Mouse (Mus musculus) forebrain, embryonic 14.5 days (tissue): ENCODE results near the gene Rnf32. TPM values are rescaled to one million over a fixed set of nuclear protein-coding genes. Genes with fewer than 3 reads are reported as not detected.

Experiments
- ATAC-seq: fragments of 200-750 bp; cut with Nextera tagmentation; 2 replicates; pipeline ENCODE4 v1.8.0; 2017; ENCODE audit warnings: mild to moderate bottlenecking, moderate library complexity
- DNase-seq: peaks from one replicate; pipeline ENCODE4 v3.0.0-alpha.2; 2015; ENCODE audit warnings: low spot score
- H3K27ac ChIP-seq: fragments of 300-500 bp; sonication (generic); 2 replicates; pipeline ENCODE4 v1.5.1; 2014; ENCODE audit warnings: low read depth, mild to moderate bottlenecking, control low read depth, low read length, moderate library complexity
- H3K27me3 ChIP-seq: fragments of 300-500 bp; sonication (generic); replicated peaks from 2 replicates; pipeline ENCODE4 v1.6.1; 2014; ENCODE audit warnings: low read length, control low read depth, mixed read lengths; ENCODE audit not compliant: control insufficient read depth, insufficient read depth
- H3K36me3 ChIP-seq: fragments of 300-500 bp; sonication (generic); 2 replicates; pipeline ENCODE4 v1.6.1; 2014; ENCODE audit warnings: low read length, control low read depth; ENCODE audit not compliant: control insufficient read depth, insufficient read depth
- H3K4me1 ChIP-seq: fragments of 300-500 bp; sonication (generic); 2 replicates; pipeline ENCODE4 v1.6.1; 2014; ENCODE audit warnings: antibody characterized with exemption, low read length, control low read depth; ENCODE audit not compliant: control insufficient read depth, insufficient read depth
- H3K4me2 ChIP-seq: fragments of 300-500 bp; sonication (generic); 2 replicates; pipeline ENCODE4 v1.6.1; 2014; ENCODE audit warnings: mild to moderate bottlenecking, control low read depth, low read length
- H3K4me3 ChIP-seq: fragments of 300-500 bp; sonication (generic); 2 replicates; pipeline ENCODE4 v1.5.1; 2014; ENCODE audit warnings: low read depth, low read length, control low read depth
- H3K9ac ChIP-seq: fragments of 300-500 bp; sonication (generic); 2 replicates; pipeline ENCODE4 v1.6.1; 2014; ENCODE audit warnings: mild to moderate bottlenecking, low read length, control low read depth, moderate library complexity
- H3K9me3 ChIP-seq: fragments of 300-500 bp; sonication (generic); replicated peaks from 2 replicates; pipeline ENCODE4 v1.6.1; 2016; ENCODE audit warnings: low read length, control low read depth, mixed read lengths; ENCODE audit not compliant: control insufficient read depth
- WGBS: fragments of 180-500 bp; shearing (Covaris S2); extraction: QIAGEN DNeasy Blood & Tissue Kit; methylation state at CpG from one replicate; pipeline ENCODE4 v1.1.7; 2014; 5-methylcytosine and 5-hydroxymethylcytosine counted together
- polyA plus RNA-seq: library from polyadenylated mRNA; unstranded; fragments of >200 nt; fragmentation: Nextera tagmentation; extraction: Ambion mirVana; gene quantifications from 2 replicates; pipeline ENCODE4 v1.2.1, GENCODE M21; 2014

Gene Rnf32
- polyA plus RNA-seq, 1 experiment from 2014 or later: 17.4 TPM

DNA sequence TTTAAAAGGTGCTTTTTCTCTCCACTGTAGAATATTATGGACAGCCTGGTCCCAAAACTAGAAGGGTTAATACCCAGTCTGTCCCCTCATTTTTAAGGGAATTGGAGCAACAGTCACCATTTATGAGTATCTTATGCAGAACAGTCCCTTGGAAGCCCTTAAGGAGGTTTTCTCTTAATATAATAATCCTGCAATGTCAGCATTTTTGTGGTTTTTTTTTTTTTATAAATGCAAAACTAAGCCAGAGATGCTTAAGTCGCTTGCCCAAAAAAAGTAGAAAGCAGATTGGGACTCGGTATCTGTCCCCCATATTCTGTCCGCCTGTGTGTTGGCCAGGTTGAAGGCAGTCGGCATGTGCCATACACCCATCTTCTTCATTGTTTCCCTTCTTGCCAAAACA lies 1.4 kb downstream of the Rnf32 start:
- H3K4me2 ChIP-seq: peak overlapping the region; percentile 71; the same call in 1 of the 2 replicates
- no peaks in the 10 kb centered on the region for H3K9me3 ChIP-seq
- no peaks in the 10 kb centered on the region for H3K36me3 ChIP-seq
- peaks cover 4% of the 10 kb centered on the region; the same call in 1 of the 2 replicates for H3K4me1 ChIP-seq
- no peak overlapping the region for H3K4me3 ChIP-seq
- no peak for DNase-seq
- H3K9ac ChIP-seq: no peak overlapping the region
- no peaks in the 10 kb centered on the region for H3K27me3 ChIP-seq
- 91% methylated on average over 4 of the region's 4 CpGs for WGBS
- H3K27ac ChIP-seq: no peak overlapping the region
- no peak for ATAC-seq

DNA sequence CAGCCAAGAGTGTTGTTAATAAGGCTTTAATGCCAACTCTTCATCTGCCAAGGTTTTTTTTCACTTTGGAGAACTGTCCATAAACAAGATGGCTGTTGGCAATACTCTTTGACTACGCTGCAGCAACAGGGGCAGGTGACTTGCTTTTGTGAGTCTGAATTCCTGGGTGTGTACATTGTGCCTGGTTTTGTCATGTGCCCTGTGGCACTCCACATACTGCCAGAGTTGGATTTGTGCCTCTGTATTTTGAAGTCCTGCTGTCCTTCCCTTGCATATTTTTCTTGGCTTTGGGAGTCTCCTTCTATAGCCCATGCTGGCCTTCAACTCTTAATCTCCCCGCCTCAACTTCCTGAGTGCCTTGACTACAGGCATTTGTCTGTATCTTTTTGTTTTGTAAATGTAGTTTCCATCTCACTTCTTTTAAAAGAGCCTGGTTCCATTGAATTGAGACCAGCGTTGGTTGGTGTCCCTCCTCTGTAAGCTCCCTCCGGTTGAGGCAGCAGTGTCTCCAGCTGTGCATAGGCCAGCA lies 3.2 kb downstream of the Rnf32 start:
- Histone ChIP-seq H3K4me1 (peaks cover 4% of the 10 kb centered on the region; the same call in 1 of the 2 replicates), H3K36me3 (0 out of 2 replicates have a peak, but pooled peaks cover 3% of the 10 kb centered on the region), H3K9me3 (no peaks in the 10 kb centered on the region), H3K27ac (no peak overlapping the region), H3K4me2 (no peak overlapping the region), H3K27me3 (no peaks in the 10 kb centered on the region), H3K4me3 (no peak overlapping the region), H3K9ac (no peak overlapping the region)
- 49% methylated on average over 4 of the region's 4 CpGs for WGBS
- ATAC-seq (no peak), DNase-seq (no peak)

DNA sequence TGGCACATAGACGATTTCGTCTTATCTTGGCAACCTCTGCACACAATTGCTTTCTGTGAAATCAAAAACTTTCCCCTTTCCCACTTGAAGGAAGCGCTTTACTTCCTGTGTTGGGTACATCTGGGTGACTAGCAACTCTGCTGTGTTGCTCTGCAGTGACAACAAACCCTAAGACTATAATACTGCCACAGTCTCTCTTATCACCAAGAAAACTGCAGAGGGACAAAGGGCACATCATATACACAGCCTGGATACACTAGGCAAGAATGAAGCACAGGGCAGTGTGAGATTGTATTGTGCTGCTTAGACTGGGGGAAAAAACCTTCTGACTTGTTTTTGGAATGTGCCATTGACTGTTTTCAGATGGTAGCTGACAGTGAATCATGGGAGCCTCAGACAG lies 4.1 kb downstream of the Rnf32 start:
- WGBS: 91% methylated on average over 3 of the region's 3 CpGs
- Histone ChIP-seq H3K27ac (no peak overlapping the region), H3K9ac (no peak overlapping the region), H3K36me3 (0 out of 2 replicates have a peak, but pooled peaks cover 3% of the 10 kb centered on the region), H3K27me3 (no peaks in the 10 kb centered on the region), H3K4me3 (no peak overlapping the region), H3K9me3 (no peaks in the 10 kb centered on the region), H3K4me2 (no peak overlapping the region), H3K4me1 (peaks cover 4% of the 10 kb centered on the region; the same call in 1 of the 2 replicates)
- ATAC-seq (no peak), DNase-seq (no peak)

DNA sequence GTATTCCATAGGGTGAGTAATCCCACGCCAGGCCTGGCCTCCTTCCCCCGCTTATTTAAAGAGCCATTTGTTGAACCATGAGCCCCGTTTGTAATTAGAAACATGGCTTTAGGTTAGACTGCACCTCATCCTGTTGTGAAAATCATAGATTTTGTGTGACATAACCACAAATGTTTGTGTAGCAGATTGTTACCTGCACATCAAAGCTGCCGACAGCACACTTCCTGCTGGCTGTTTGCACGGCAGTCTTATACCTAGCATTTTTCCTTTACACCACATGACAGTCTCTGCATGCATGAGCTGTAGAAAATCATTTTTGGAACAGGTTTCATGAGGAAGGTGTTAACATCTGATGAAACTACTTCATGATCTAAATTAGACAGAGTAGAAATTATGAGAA lies 9.9 kb downstream of the Rnf32 start:
- Histone ChIP-seq H3K27ac (no peak overlapping the region), H3K36me3 (0 out of 2 replicates have a peak, but pooled peaks cover 3% of the 10 kb centered on the region), H3K9me3 (no peaks in the 10 kb centered on the region), H3K4me1 (no peaks in the 10 kb centered on the region), H3K9ac (no peak overlapping the region), H3K4me3 (no peak overlapping the region), H3K27me3 (no peaks in the 10 kb centered on the region), H3K4me2 (no peak overlapping the region)
- 87% methylated on average over 5 of the region's 5 CpGs for WGBS
- ATAC-seq (no peak), DNase-seq (no peak)

DNA sequence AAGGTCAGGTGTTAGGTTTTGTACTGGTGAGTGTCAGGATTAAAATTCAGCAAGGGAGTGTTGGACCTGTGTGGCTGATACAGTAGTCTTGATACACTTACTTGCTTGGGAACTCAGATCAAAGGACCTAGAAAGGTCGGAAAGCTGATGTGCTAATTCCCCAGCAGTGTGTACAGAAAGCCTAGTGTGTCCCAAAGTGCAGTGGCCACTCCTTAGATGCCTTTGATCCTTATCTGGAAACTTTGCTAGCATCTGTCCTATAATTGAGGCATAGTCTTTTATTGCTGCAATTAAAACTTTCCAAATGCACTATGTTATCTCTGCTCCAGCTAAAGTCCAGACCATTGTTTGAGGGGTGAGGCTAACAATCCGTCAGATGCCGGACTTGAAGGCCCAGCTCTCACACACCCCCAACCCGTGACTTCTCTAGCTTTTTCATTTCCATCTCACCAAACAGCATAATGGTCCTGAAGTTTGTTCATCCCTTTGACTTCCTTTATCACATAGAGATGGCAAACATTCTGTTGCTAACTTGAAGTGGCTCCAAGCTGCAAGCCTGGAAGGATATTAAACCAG lies 16.3 kb downstream of the Rnf32 start:
- ATAC-seq (no peak), DNase-seq (no peak)
- Histone ChIP-seq H3K9ac (no peak overlapping the region), H3K27me3 (no peaks in the 10 kb centered on the region), H3K4me2 (no peak overlapping the region), H3K9me3 (no peaks in the 10 kb centered on the region), H3K36me3 (no peaks in the 10 kb centered on the region), H3K4me3 (no peak overlapping the region), H3K27ac (no peak overlapping the region), H3K4me1 (no peaks in the 10 kb centered on the region)
- 70% methylated on average over 4 of the region's 4 CpGs for WGBS

DNA sequence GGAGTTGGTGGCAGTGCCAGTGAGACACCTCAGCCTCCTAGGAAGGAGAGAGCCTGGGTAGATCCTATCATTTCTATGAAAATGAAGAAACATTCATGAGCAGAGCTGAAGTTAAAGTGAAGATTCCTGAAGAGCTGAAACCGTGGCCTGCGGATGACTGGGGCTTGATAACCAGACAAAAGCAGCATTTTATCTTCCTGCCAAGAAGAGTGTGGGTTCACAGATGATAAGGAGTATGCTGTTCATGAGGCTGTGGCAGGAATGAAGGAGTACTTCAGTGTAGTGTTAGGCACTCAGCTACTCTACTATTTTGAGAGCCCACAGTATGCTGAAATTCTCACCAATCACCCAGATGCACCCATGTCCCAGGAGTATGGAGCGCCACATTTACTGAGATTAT lies 22.2 kb downstream of the Rnf32 start:
- no peak overlapping the region for H3K27ac ChIP-seq
- no peaks in the 10 kb centered on the region for H3K4me1 ChIP-seq
- no peak overlapping the region for H3K4me2 ChIP-seq
- H3K9me3 ChIP-seq: no peaks in the 10 kb centered on the region
- ATAC-seq (no peak), DNase-seq (no peak)
- no peak overlapping the region for H3K4me3 ChIP-seq
- no peaks in the 10 kb centered on the region for H3K36me3 ChIP-seq
- 88% methylated on average over 3 of the region's 3 CpGs for WGBS
- H3K9ac ChIP-seq: no peak overlapping the region
- H3K27me3 ChIP-seq: no peaks in the 10 kb centered on the region

DNA sequence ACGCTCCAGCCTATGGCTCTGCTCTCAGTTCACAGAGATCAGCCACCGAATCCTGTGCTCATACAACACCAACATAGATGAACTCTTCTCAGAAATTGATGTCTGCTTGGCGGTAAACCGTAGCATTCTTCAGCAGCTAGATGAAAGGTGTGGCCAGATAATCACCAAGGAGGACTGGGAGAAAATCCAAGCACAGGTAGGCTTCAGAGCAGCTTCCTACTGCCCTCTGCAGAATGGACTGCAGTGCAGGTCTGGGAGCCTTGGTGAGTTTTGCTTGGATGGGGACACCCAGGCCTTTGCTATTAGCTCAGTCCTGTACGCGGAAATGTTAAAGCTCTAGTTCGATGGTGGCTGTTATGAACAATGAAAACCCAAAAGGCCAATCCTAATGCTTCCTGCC lies 28.3 kb downstream of the Rnf32 start:
- Histone ChIP-seq H3K9ac (no peak overlapping the region), H3K27ac (no peak overlapping the region), H3K27me3 (no peaks in the 10 kb centered on the region), H3K4me2 (no peak overlapping the region), H3K9me3 (no peaks in the 10 kb centered on the region), H3K36me3 (0 out of 2 replicates have a peak, but pooled peaks cover 4% of the 10 kb centered on the region), H3K4me1 (no peaks in the 10 kb centered on the region), H3K4me3 (no peak overlapping the region)
- WGBS: 92% methylated on average over 7 of the region's 7 CpGs
- ATAC-seq: no peak
- no peak for DNase-seq

DNA sequence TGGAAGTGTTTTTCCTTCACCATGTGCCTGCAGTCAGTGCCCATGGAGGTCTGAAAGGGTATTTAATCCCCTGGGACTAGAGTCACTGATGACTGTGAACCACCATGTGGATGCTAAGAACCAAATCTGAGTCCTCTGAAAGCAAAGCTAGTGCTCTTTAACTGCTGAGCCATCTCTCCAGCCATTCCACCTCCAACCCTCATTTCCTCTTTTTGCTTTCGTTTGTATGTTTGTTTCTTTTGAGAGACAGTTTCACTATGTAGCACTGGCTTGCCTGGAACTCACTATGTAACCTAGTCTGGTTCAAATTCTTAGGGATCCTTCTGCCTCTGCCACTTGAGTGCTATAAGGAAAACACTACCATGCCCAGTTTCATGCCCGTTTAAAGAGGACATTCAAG lies 34.7 kb downstream of the Rnf32 start:
- DNase-seq (no peak), ATAC-seq (no peak)

DNA sequence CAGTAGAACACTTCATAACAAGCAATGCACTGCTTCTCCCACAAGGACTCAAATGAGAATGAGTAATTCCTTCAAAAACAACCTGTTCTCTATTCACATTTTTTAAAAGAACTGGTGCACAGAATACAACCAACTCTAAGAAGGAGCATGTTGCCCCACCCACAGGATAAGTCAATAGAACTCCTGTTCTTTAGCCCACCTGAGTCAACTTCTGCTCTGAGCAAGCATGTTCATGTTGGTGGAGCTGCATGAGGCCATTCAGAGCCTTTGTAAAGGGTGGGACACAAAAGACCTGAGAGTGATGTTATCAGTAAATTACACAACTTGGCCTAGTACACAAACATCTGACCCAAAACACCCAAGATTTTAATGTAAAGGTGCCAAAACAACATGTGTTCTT lies 42.6 kb downstream of the Rnf32 start:
- Histone ChIP-seq H3K9me3 (peaks cover 5% of the 10 kb centered on the region), H3K9ac (no peak overlapping the region), H3K4me3 (no peak overlapping the region), H3K4me1 (no peaks in the 10 kb centered on the region), H3K4me2 (no peak overlapping the region), H3K27me3 (no peaks in the 10 kb centered on the region), H3K36me3 (no peaks in the 10 kb centered on the region), H3K27ac (no peak overlapping the region)
- no peak for ATAC-seq
- no peak for DNase-seq

More for the DNA sequence above, 34.7 kb downstream of the Rnf32 start:
- no peak overlapping the region for H3K4me3 ChIP-seq
- H3K27ac ChIP-seq: no peak overlapping the region
- 81% methylated on average over 2 of the region's 2 CpGs for WGBS
- H3K27me3 ChIP-seq: no peaks in the 10 kb centered on the region
- H3K4me1 ChIP-seq: no peaks in the 10 kb centered on the region
- no peaks in the 10 kb centered on the region for H3K9me3 ChIP-seq
- H3K9ac ChIP-seq: no peak overlapping the region
- H3K4me2 ChIP-seq: no peak overlapping the region
- no peaks in the 10 kb centered on the region for H3K36me3 ChIP-seq
